Mouse (Mus musculus) splenic B cell, adult 2 months (primary cell): ENCODE results near the gene Sorcs3.

Experiments
- DNase-seq: peaks from one replicate; pipeline ENCODE4 v3.0.0-alpha.2; 2011; ENCODE audit warnings: low read depth, low spot score
- H3K27me3 ChIP-seq: 2 replicates; pipeline ENCODE4 v1.6.1; 2012; ENCODE audit warnings: mild to moderate bottlenecking, low read length, moderate library complexity, mixed read lengths; ENCODE audit not compliant: control insufficient read depth, poor library complexity, insufficient read depth, severe bottlenecking
- H3K36me3 ChIP-seq: 2 replicates; pipeline ENCODE4 v1.6.1; 2012; ENCODE audit warnings: mild to moderate bottlenecking, low read length, moderate library complexity, mixed read lengths; ENCODE audit not compliant: control insufficient read depth, poor library complexity, insufficient read depth, severe bottlenecking

Sorcs3 gene

GRCm38 (mm10) chr19:48475784-48476410 lies 270.1 kb downstream of the Sorcs3 start:
- Histone ChIP-seq H3K27me3 (no peaks in the 10 kb centered on the region), H3K36me3 (no peaks in the 10 kb centered on the region)
- DNase-seq: no peak

- DNase-seq: no peak
- H3K36me3 ChIP-seq: no peaks in the 10 kb centered on the region
Observed at GRCm38 (mm10) chr19:48478864-48479263, 273.0 kb downstream of the Sorcs3 start.

GRCm38 (mm10) chr19:48482946-48483345 lies 277.1 kb downstream of the Sorcs3 start:
- Histone ChIP-seq H3K27me3 (no peaks in the 10 kb centered on the region), H3K36me3 (no peaks in the 10 kb centered on the region)
- no peak for DNase-seq

More at GRCm38 (mm10) chr19:48478864-48479263, 273.0 kb downstream of the Sorcs3 start:
- no peaks in the 10 kb centered on the region for H3K27me3 ChIP-seq

- Histone ChIP-seq H3K36me3 (no peaks in the 10 kb centered on the region), H3K27me3 (no peaks in the 10 kb centered on the region)
- no peak for DNase-seq
Observed at GRCm38 (mm10) chr19:48491111-48491510, 285.3 kb downstream of the Sorcs3 start.

GRCm38 (mm10) chr19:48503896-48504620 lies 298.2 kb downstream of the Sorcs3 start:
- H3K36me3 ChIP-seq: no peaks in the 10 kb centered on the region
- DNase-seq: no peak
- H3K27me3 ChIP-seq: no peaks in the 10 kb centered on the region

GRCm38 (mm10) chr19:48523803-48524202 lies 318.0 kb downstream of the Sorcs3 start:
- DNase-seq: no peak
- Histone ChIP-seq H3K27me3 (no peaks in the 10 kb centered on the region), H3K36me3 (no peaks in the 10 kb centered on the region)

- Histone ChIP-seq H3K27me3 (no peaks in the 10 kb centered on the region), H3K36me3 (no peaks in the 10 kb centered on the region)
Observed at GRCm38 (mm10) chr19:48524527-48525214, 318.8 kb downstream of the Sorcs3 start.

GRCm38 (mm10) chr19:48533582-48533981 lies 327.8 kb downstream of the Sorcs3 start:
- no peak for DNase-seq
- H3K36me3 ChIP-seq: no peaks in the 10 kb centered on the region
- H3K27me3 ChIP-seq: no peaks in the 10 kb centered on the region

More at GRCm38 (mm10) chr19:48524527-48525214, 318.8 kb downstream of the Sorcs3 start:
- DNase-seq: no peak

GRCm38 (mm10) chr19:48544294-48544693 lies 338.5 kb downstream of the Sorcs3 start:
- no peaks in the 10 kb centered on the region for H3K36me3 ChIP-seq
- no peaks in the 10 kb centered on the region for H3K27me3 ChIP-seq
- no peak for DNase-seq

- DNase-seq: no peak
Observed at GRCm38 (mm10) chr19:48545421-48546132, 339.8 kb downstream of the Sorcs3 start.

GRCm38 (mm10) chr19:48546133-48546448 lies 340.3 kb downstream of the Sorcs3 start:
- no peak for DNase-seq
- no peaks in the 10 kb centered on the region for H3K36me3 ChIP-seq
- no peaks in the 10 kb centered on the region for H3K27me3 ChIP-seq

More at GRCm38 (mm10) chr19:48545421-48546132, 339.8 kb downstream of the Sorcs3 start:
- Histone ChIP-seq H3K27me3 (no peaks in the 10 kb centered on the region), H3K36me3 (no peaks in the 10 kb centered on the region)

GRCm38 (mm10) chr19:48548143-48548881 lies 342.5 kb downstream of the Sorcs3 start:
- DNase-seq: no peak
- no peaks in the 10 kb centered on the region for H3K27me3 ChIP-seq
- H3K36me3 ChIP-seq: no peaks in the 10 kb centered on the region

- DNase-seq: no peak
- Histone ChIP-seq H3K27me3 (no peaks in the 10 kb centered on the region), H3K36me3 (no peaks in the 10 kb centered on the region)
Observed at GRCm38 (mm10) chr19:48559432-48559831, 353.6 kb downstream of the Sorcs3 start.

- Histone ChIP-seq H3K27me3 (no peaks in the 10 kb centered on the region), H3K36me3 (no peaks in the 10 kb centered on the region)
- no peak for DNase-seq
Observed at GRCm38 (mm10) chr19:48575736-48576135, 369.9 kb downstream of the Sorcs3 start.
